Mouse (Mus musculus) ES-E14 (cell line): ENCODE data around the gene Cyb561. TPM values are rescaled to one million over a fixed set of nuclear protein-coding genes. Genes with fewer than 3 reads are reported as not detected.

Experiments used
- DNase-seq: peaks from one replicate; pipeline ENCODE4 v3.0.0-alpha.2; 2013; ENCODE audit warnings: low read depth, low spot score
- H3K27ac ChIP-seq: 2 replicates; pipeline ENCODE4 v1.5.1; 2012; ENCODE audit warnings: low read depth, mild to moderate bottlenecking, low read length, moderate library complexity, mixed read lengths; ENCODE audit not compliant: poor library complexity, insufficient read depth, severe bottlenecking
- H3K36me3 ChIP-seq: 2 replicates; pipeline ENCODE4 v1.6.1; 2012; ENCODE audit warnings: mild to moderate bottlenecking, low read length, moderate library complexity, mixed read lengths; ENCODE audit not compliant: control insufficient read depth, poor library complexity, insufficient read depth, severe bottlenecking
- H3K4me1 ChIP-seq, 2 experiments: fragments of 150-350 bp in 1 of 2; sonication (generic) in 1 of 2; 2 replicates each; pipeline ENCODE4 v1.6.1; 2012; ENCODE audit warnings: low read length in 2 of 2, mild to moderate bottlenecking in 1 of 2, mixed read lengths in 1 of 2; ENCODE audit not compliant: control insufficient read depth in 2 of 2, insufficient read depth in 2 of 2, poor library complexity in 1 of 2
- H3K4me3 ChIP-seq, 2 experiments: fragments of 150-350 bp in 1 of 2; sonication (generic) in 1 of 2; 2 replicates each; pipeline ENCODE4 v1.5.1; 2012; ENCODE audit warnings: low read length in 2 of 2, low read depth in 1 of 2, mild to moderate bottlenecking in 1 of 2, mixed read lengths in 1 of 2; ENCODE audit not compliant: insufficient read depth in 1 of 2, poor library complexity in 1 of 2, severe bottlenecking in 1 of 2
- H3K9ac ChIP-seq: 2 replicates; pipeline ENCODE4 v1.6.1; 2012; ENCODE audit warnings: low read depth, mild to moderate bottlenecking, low read length, mixed read lengths; ENCODE audit not compliant: poor library complexity, insufficient read depth, severe bottlenecking
- H3K9me3 ChIP-seq: fragments of 150-350 bp; sonication (generic); 2 replicates; pipeline ENCODE4 v1.6.1; 2012; ENCODE audit warnings: low read depth, mild to moderate bottlenecking, low read length; ENCODE audit not compliant: control insufficient read depth, insufficient read depth
- CHD2 ChIP-seq: IDR thresholded peaks from 2 replicates; pipeline ENCODE4 v1.6.1; 2014; ENCODE audit warnings: mild to moderate bottlenecking, low read depth, low read length, inconsistent platforms
- HCFC1 ChIP-seq: IDR thresholded peaks from 2 replicates; pipeline ENCODE4 v1.6.1; 2012; ENCODE audit warnings: low read length, inconsistent platforms, borderline replicate concordance; ENCODE audit not compliant: insufficient read depth
- MAFK ChIP-seq: IDR thresholded peaks from 2 replicates; pipeline ENCODE4 v1.6.1; 2014; ENCODE audit warnings: mild to moderate bottlenecking, low read depth, low read length, inconsistent platforms; ENCODE audit not compliant: insufficient read depth
- ZC3H11A ChIP-seq: IDR thresholded peaks from 2 replicates; pipeline ENCODE4 v1.6.1; 2012; ENCODE audit warnings: low read depth, mild to moderate bottlenecking, inconsistent platforms, low read length, borderline replicate concordance
- ZNF384 ChIP-seq: IDR thresholded peaks from 2 replicates; pipeline ENCODE4 v1.6.1; 2012; ENCODE audit warnings: low read depth, low read length, inconsistent platforms
- in situ Hi-C, 2 experiments: fragments of 600-800 bp; cut with MboI; formaldehyde crosslinking; loops; one replicate each; pipeline ENCODE4 v1.15.1; 2025; ENCODE audit warnings: low sequenced_read_pairs in 2 of 2, inconsistent platforms in 1 of 2; ENCODE audit not compliant: unreplicated experiment in 2 of 2
- total RNA-seq: library from RNA; depleted of rRNA; stranded (reverse); fragments of 300-350 nt; gene quantifications from 2 replicates; pipeline ENCODE4 v1.2.3, GENCODE M21; 2012

Cyb561 gene
- total RNA-seq, 1 experiment = 14.7 TPM

DNA sequence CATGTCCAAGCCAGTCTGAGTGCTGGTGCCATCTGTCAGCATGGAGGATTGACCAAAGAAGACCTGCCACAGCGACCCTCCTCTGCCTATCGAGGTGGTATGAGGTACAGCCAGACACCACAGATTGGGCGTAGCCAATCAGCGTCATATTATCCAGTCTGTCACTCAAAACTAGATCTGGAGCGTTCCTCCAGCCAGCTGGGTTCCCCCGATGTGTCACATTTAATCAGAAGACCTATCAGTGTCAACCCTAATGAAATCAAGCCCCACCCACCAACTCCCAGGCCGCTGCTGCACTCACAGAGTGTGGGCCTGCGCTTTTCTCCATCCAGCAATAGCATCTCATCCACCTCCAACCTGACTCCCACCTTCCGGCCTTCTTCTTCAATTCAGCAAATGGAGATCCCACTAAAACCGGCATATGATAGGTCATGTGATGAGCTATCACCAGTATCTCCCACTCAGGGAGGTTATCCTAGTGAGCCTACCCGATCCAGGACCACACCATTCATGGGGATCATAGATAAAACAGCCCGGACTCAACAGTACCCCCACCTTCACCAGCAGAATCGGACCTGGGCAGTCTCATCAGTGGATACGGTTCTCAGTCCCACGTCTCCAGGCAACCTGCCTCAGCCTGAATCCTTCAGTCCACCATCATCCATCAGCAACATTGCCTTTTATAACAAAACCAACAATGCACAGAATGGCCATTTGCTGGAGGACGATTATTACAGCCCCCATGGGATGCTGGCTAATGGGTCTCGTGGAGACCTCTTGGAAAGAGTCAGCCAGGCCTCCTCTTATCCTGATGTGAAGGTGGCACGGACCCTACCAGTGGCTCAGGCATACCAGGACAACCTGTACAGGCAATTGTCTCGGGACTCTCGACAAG, 30.1 kb downstream of the Cyb561 start:
- no peaks in the 10 kb centered on the region; a peak in 1 of 4 replicates for H3K4me1 ChIP-seq

DNA sequence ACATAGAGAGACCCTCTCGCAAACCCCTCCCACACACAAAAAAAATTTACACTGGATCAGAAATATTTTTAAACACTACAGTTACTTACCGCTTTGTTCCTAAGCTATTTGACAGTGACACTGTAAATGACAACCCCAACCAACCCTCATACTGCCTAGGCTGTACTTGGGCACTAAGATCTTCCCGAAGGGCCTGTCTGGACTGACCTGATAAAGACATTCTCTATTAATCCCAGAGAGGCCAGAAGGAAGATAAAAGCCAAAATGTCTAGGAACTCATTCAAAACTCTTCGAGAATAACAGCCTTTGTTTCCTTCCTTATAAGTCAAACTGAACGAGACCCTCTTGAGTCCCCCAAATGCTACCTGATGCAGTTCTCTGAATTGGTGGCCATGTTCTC, 31.9 kb downstream of the Cyb561 start:
- H3K27ac ChIP-seq = no peak overlapping the region
- in situ Hi-C loops = loop anchor here in 1 of 2 experiments (25.0 kb wide), 1 partner anchor 559 kb away; no protein-coding TSS in a partner anchor
- TF ChIP-seq HCFC1 (no peak), ZNF384 (no peak), MAFK (no peak)
- H3K4me1 ChIP-seq = no peaks in the 10 kb centered on the region
- DNase-seq = no peak
- no peaks in the 10 kb centered on the region for H3K9me3 ChIP-seq
- no peak overlapping the region for H3K4me3 ChIP-seq
- H3K9ac ChIP-seq = no peak overlapping the region
- H3K36me3 ChIP-seq = no peaks in the 10 kb centered on the region

More for the DNA sequence above, 30.1 kb downstream of the Cyb561 start:
- H3K36me3 ChIP-seq = no peaks in the 10 kb centered on the region
- TF ChIP-seq HCFC1 (no peak), CHD2 (no peak), ZNF384 (no peak), ZC3H11A (no peak), MAFK (no peak)
- no peak overlapping the region for H3K4me3 ChIP-seq
- H3K27ac ChIP-seq = no peak overlapping the region
- H3K9me3 ChIP-seq = no peaks in the 10 kb centered on the region
- in situ Hi-C loops = loop anchor here in 1 of 2 experiments (25.0 kb wide), 1 partner anchor 561 kb away; no protein-coding TSS in a partner anchor
- no peak for DNase-seq
- no peak overlapping the region for H3K9ac ChIP-seq

DNA sequence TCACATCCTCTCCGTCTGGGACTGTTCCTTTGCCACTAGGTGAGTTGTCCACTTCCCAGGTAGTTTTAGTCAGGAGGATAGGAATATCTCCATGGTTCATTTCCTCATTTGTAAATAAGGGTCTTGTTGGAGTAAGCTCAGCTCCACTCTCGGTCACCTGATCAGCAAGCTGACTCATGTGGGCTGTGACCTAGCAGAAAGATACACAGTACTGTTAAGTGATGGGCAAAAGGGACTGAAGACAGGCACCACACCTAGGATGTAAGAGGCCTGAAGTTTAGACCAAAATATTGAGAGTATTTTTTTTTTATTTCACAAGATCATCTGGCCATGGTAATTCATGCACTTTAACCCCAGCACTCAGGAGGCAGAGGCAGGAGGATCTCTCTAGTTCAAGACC, 32.3 kb downstream of the Cyb561 start:
- H3K9ac ChIP-seq = no peak overlapping the region
- in situ Hi-C loops = loop anchor here in 1 of 2 experiments (25.0 kb wide), 1 partner anchor 559 kb away; no protein-coding TSS in a partner anchor
- no peaks in the 10 kb centered on the region for H3K4me1 ChIP-seq
- H3K27ac ChIP-seq = no peak overlapping the region
- no peak for DNase-seq
- TF ChIP-seq HCFC1 = no peak
- no peak for TF ChIP-seq ZNF384
- TF ChIP-seq MAFK = no peak
- TF ChIP-seq ZC3H11A = no peak
- TF ChIP-seq CHD2 = no peak
- H3K4me3 ChIP-seq = no peak overlapping the region
- H3K9me3 ChIP-seq = no peaks in the 10 kb centered on the region
- H3K36me3 ChIP-seq = no peaks in the 10 kb centered on the region

DNA sequence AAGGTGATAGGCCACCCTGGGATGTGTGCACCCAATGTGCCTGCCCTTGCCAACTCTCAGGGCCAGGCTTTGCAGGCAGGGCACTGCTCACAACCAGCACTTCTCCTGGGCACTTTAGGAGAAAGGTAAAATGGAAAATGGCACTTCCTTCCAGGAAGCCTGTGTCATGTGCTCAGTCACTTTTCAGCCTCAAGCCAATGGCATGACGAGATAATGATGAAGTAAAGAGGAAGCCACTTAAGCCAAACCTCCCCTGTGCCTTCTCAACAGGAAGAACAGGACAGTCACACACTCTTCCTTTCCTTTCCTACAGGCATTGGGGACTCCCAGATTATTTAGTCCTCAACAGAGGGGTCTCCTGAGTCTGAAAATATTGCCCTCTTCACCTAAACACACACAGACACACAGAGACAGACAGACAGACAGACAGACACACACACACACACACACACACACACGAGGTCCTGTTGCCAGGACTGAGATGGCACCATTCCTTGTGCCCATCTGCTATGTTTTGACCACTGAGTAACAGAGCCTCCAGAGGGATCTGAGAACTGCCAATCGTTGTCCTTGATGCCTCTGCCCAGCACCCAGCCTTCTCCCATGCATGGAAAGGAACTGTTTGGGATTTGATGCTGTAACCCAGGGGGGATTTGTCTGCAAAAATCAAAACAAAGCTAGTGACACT, 32.9 kb downstream of the Cyb561 start:
- DNase-seq = no peak
- Histone ChIP-seq H3K36me3 (no peaks in the 10 kb centered on the region), H3K4me1 (no peaks in the 10 kb centered on the region), H3K27ac (no peak overlapping the region), H3K9ac (no peak overlapping the region), H3K4me3 (no peak overlapping the region), H3K9me3 (no peaks in the 10 kb centered on the region)
- in situ Hi-C loops = loop anchor here in 1 of 2 experiments (25.0 kb wide), 1 partner anchor 558 kb away; no protein-coding TSS in a partner anchor
- TF ChIP-seq MAFK (no peak), CHD2 (no peak), HCFC1 (no peak), ZC3H11A (no peak), ZNF384 (no peak)
